Mouse (Mus musculus): Measurements from ENCODE around the gene Fam198b. TPM values are rescaled to one million over a fixed set of nuclear protein-coding genes. Genes with fewer than 3 reads are reported as not detected.

Fam198b gene
- polyA plus RNA-seq, 1 experiment from 2014 or later, result 26.1 TPM

- 94% methylated on average over 3 of the region's 3 CpGs for WGBS (ENCODE audit: missing documents)
- Histone ChIP-seq H3K36me3 (ENCODE audit: inconsistent target) (no peaks in the 10 kb centered on the region), H3K4me3 (ENCODE audit: inconsistent target) (no peak overlapping the region), H3K79me2 (ENCODE audit: inconsistent target) (no peaks in the 10 kb centered on the region), H3K27ac (no peak overlapping the region)
Observed at GRCm38 (mm10) chr3:79866089-79866488, 18.2 kb upstream of the Fam198b start.

GRCm38 (mm10) chr3:79866526-79866925, 17.8 kb upstream of the Fam198b start:
- Histone ChIP-seq H3K4me3 (ENCODE audit: inconsistent target) (no peak overlapping the region), H3K79me2 (ENCODE audit: inconsistent target) (no peaks in the 10 kb centered on the region), H3K36me3 (ENCODE audit: inconsistent target) (no peaks in the 10 kb centered on the region), H3K27ac (no peak overlapping the region)
- 97% methylated on average over 9 of the region's 9 CpGs for WGBS (ENCODE audit: missing documents)

DNA sequence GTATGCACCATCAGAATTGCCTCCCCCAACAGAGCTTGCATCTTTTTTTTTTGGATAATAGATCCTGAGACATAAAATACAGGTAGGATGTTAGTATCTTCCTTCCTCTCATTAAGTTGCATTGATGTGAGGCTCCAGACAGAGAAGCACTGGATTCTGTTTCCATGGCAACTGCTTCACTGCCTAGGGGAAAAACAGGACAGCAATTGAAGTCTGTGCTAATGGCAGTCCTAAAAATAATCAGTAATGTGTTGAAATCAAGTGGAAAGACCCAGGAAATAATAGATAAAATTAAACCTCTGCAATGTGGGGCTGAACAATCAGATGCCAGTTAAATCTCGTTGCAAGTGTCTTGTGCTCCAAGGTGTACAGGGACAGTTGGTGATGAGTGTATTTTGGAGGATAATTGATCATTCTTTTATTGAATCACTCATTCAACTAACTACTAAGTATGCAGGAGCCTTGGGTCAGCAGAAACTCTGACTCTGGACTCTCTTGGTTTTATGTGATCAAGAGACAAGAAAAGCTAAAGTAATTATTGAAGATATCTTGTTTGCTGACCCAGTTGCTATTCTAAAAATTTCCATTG, 17.1 kb upstream of the Fam198b start:
- WGBS (ENCODE audit: missing documents), result 67% methylated on average over 1 of the region's 1 CpGs
- no peaks in the 10 kb centered on the region for H3K36me3 ChIP-seq (ENCODE audit: inconsistent target)
- no peak overlapping the region for H3K27ac ChIP-seq
- no peak overlapping the region for H3K4me3 ChIP-seq (ENCODE audit: inconsistent target)
- H3K79me2 ChIP-seq (ENCODE audit: inconsistent target), result no peaks in the 10 kb centered on the region

DNA sequence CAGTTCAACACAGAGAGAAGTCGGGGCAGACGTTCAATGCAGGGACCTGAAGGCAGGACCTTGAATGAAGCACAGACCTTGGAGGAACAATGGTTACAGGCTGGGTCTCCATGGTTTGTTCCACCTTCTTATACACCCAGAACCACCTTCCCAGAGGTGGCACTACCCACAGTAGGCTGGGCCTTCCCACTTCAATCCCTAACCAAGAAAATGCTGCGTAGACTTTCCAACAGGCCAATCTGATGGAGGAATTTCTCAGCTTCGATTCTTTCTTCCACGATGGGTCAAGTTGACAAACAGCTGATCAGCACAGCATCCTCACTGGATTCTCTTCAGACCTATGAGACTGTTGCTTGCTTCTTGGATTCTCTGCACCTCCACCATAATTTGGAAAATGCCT, 8.9 kb upstream of the Fam198b start:
- Histone ChIP-seq H3K27ac (no peak overlapping the region), H3K36me3 (ENCODE audit: inconsistent target) (no peaks in the 10 kb centered on the region), H3K4me3 (ENCODE audit: inconsistent target) (no peak overlapping the region), H3K79me2 (ENCODE audit: inconsistent target) (no peaks in the 10 kb centered on the region)
- WGBS (ENCODE audit: missing documents), result 95% methylated on average over 5 of the region's 5 CpGs

DNA sequence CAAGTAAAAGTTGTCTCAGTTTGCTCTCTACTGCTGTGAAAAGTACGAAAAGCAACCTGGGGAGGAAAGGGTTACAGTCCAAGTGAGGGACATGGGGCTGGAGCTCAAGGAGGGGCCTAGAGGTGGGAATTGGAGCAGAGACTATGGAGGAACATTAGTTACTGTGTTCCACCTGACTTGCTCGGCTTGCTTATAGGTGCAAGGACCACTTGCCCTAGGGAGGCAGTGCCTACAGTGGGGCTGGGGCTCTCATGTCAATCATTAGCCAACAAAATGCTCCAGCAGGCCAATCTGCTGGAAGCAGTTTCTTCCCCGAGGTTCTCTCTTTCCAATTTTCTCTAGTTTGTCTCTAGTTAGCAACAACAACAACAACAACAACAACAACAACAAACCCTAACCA, 6.0 kb upstream of the Fam198b start:
- 96% methylated on average over 3 of the region's 3 CpGs for whole genome bisulfite sequencing (ENCODE audit: missing documents)
- no peaks in the 10 kb centered on the region for H3K36me3 ChIP-seq (ENCODE audit: inconsistent target)
- no peaks in the 10 kb centered on the region for H3K79me2 ChIP-seq (ENCODE audit: inconsistent target)
- no peak overlapping the region for H3K4me3 ChIP-seq (ENCODE audit: inconsistent target)
- H3K27ac ChIP-seq, result no peak overlapping the region

DNA sequence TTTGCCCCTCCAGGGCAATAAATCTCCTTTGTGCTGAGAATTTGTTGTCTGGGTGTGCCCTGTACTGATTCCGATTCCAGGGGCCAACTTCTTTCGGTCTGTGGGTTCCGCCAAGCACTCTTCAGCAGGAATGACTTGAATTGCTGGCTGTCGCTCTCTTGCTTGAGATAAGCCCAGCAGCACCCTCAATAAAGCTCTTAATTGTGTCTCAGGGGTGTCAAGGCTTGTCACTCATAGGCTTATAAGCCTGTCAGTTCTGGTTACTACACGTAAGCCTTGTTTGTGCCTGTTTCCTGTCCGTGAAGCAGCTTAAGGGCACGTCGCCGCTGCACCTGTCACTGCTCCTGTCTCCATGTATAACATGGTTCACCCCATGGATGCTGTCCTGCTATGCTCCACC, 5.1 kb upstream of the Fam198b start:
- WGBS (ENCODE audit: missing documents), result 85% methylated on average over 9 of the region's 9 CpGs
- H3K79me2 ChIP-seq (ENCODE audit: inconsistent target), result no peaks in the 10 kb centered on the region
- H3K4me3 ChIP-seq (ENCODE audit: inconsistent target), result no peak overlapping the region
- H3K36me3 ChIP-seq (ENCODE audit: inconsistent target), result no peaks in the 10 kb centered on the region
- H3K27ac ChIP-seq, result no peak overlapping the region

DNA sequence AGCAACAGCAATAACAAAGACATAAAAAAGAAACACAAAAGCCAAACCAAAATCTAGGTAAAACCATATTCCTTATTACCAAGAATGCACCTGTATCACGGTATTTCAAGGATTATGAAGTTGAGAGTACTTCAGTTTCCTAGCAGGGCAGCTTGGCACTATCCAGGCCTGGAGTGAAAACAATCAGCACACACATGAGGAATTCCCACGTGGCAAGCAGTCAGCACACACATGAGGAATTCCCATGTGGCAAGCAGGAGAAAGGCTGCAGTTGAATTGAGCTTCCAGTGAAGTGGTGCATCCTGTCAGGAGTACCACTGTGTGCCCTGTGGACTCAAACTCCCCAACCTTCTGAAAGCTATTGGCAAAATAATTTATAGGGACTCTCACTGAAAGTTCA, 2.7 kb upstream of the Fam198b start:
- no peaks in the 10 kb centered on the region for H3K36me3 ChIP-seq (ENCODE audit: inconsistent target)
- H3K4me3 ChIP-seq (ENCODE audit: inconsistent target), result no peak overlapping the region
- H3K79me2 ChIP-seq (ENCODE audit: inconsistent target), result peaks cover 5% of the 10 kb centered on the region
- H3K27ac ChIP-seq, result no peak overlapping the region
- WGBS (ENCODE audit: missing documents), result 59% methylated on average over 2 of the region's 2 CpGs

DNA sequence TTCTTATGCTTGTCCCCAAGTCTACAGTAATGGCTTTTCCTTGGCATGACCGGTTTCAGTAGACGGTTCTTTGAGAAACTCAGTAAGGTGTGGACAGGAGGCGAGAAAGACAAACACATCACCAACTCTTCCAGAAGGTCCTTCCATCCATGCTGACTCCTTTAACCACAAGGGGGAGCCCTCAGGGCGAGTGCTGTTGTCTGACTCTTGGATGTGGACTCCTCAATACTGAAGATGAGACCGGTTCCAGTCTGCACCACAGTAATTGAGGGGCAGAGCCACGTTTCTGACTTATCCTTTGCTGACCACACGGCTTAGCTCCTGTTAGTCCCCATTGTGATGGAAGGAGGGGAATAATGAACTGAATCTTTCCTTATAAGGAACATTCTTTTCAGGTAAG, 1.2 kb upstream of the Fam198b start:
- H3K4me3 ChIP-seq (ENCODE audit: inconsistent target), result no peak overlapping the region
- WGBS (ENCODE audit: missing documents), result 36% methylated on average over 7 of the region's 7 CpGs
- no peaks in the 10 kb centered on the region for H3K36me3 ChIP-seq (ENCODE audit: inconsistent target)
- H3K79me2 ChIP-seq (ENCODE audit: inconsistent target), result peaks cover 20% of the 10 kb centered on the region
- H3K27ac ChIP-seq, result no peak overlapping the region

GRCm38 (mm10) chr3:79884761-79885189, 442 bp downstream of the Fam198b start:
- Histone ChIP-seq H3K27ac (peak overlapping the region; percentile 94), H3K4me3 (ENCODE audit: inconsistent target) (peak overlapping the region; percentile 84), H3K36me3 (ENCODE audit: inconsistent target) (no peaks in the 10 kb centered on the region), H3K79me2 (ENCODE audit: inconsistent target) (peaks cover 37% of the 10 kb centered on the region)
- WGBS (ENCODE audit: missing documents), result 11% methylated on average over 9 of the region's 9 CpGs

DNA sequence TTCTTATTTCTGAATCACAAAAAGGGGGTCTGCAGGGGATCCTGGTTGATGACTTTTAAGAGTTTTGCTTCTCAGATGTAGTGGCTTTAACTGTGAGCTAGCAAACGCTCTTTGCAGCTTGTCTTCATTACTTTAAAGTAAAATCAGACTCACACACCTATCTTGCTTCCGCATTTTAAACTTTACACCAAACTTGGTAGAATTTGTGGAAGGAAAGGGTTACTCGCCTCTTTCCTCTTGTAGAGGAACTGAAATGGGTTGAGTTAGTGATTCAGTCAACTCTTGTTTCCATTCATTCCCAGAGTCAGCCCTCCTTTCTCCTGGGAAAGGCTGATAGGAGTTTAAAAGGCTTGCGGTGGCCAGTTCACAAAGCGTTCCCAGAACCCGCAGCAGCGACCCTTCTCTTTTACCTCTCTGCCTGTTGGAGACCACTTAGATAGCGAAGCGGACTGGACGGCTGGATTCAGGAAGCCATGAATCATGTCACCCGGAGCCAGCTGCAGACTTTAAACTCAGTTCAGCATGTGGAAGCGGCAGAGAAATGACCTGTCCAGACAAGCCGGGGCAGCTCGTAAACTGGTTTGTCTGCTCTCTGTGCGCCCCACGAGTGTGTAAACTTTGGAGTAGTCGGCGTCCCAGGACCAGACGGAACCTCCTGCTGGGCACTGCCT, 1.5 kb downstream of the Fam198b start:
- no peaks in the 10 kb centered on the region for H3K36me3 ChIP-seq (ENCODE audit: inconsistent target)
- WGBS (ENCODE audit: missing documents), result under 1% methylated on average over 19 of the region's 19 CpGs
- peak overlapping the region; percentile 84 for H3K4me3 ChIP-seq (ENCODE audit: inconsistent target)
- peak overlapping the region; percentile 94 for H3K27ac ChIP-seq
- H3K79me2 ChIP-seq (ENCODE audit: inconsistent target), result peaks cover 38% of the 10 kb centered on the region

- peak overlapping the region; percentile 94 for H3K27ac ChIP-seq
- peak overlapping the region; percentile 84 for H3K4me3 ChIP-seq (ENCODE audit: inconsistent target)
- H3K79me2 ChIP-seq (ENCODE audit: inconsistent target), result peaks cover 45% of the 10 kb centered on the region
- 49% methylated on average over 23 of the region's 23 CpGs for WGBS (ENCODE audit: missing documents)
- no peaks in the 10 kb centered on the region for H3K36me3 ChIP-seq (ENCODE audit: inconsistent target)
Observed at GRCm38 (mm10) chr3:79886357-79887091, 2.2 kb downstream of the Fam198b start.

DNA sequence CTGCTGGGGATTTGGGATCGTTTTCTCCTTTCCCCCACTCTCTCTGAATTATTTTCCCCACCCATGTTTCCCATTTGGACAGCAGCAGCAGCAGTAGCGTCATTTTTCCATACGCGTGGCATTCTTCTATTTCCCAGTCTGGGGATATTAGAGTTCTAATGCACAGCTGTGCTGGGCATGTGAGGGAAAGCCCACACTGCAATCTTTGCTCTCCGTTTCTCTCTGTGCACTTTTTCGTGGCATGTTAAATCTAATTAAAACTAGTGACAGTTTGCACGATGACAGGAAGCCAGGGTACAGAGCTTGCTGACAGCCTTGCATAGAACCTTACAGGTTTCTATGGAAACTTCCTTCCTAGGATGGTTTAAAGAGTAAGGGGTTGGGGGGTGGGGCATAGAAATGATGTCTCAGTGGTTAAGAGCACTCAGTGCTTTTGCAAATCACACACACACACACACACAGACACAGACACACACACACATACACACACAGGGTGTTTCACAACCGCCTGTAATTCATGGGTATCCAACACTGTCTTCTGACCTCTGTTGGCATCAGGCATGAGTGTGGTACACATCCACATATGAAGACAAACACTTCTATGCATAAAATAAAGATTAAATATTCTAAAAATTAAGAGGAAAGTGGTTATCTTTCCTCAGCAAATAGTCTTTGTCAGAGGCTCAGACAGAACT, 3.0 kb downstream of the Fam198b start:
- peak overlapping the region; percentile 84 for H3K4me3 ChIP-seq (ENCODE audit: inconsistent target)
- 83% methylated on average over 8 of the region's 8 CpGs for WGBS (ENCODE audit: missing documents)

DNA sequence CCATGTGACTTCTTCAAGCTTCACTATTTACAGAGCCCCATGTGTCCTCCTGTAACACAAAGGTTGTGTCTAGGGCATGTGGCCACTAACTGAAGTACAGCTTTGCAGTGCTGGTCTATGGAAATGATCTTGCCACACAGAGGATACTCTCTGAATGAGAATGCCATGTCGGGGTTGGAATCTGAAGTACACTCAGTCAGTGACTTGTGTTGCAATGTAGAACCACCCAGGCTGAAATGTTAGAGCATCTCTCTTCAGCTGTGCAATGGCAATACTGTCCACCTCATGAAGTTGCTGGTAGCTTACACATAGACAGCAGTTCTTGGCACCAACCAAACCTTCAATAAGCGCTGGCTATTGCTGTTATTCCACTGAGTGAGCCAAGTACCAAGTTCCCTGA, 3.6 kb downstream of the Fam198b start:
- H3K4me3 ChIP-seq (ENCODE audit: inconsistent target), result peak overlapping the region; percentile 84
- H3K79me2 ChIP-seq (ENCODE audit: inconsistent target), result peaks cover 52% of the 10 kb centered on the region
- H3K36me3 ChIP-seq (ENCODE audit: inconsistent target), result no peaks in the 10 kb centered on the region
- peak overlapping the region; percentile 94; the same call in 1 of the 2 replicates for H3K27ac ChIP-seq
- WGBS (ENCODE audit: missing documents), result 96% methylated on average over 2 of the region's 2 CpGs

More for the DNA sequence above, 3.0 kb downstream of the Fam198b start:
- Histone ChIP-seq H3K79me2 (ENCODE audit: inconsistent target) (peaks cover 52% of the 10 kb centered on the region), H3K36me3 (ENCODE audit: inconsistent target) (no peaks in the 10 kb centered on the region), H3K27ac (peak overlapping the region; percentile 94)

DNA sequence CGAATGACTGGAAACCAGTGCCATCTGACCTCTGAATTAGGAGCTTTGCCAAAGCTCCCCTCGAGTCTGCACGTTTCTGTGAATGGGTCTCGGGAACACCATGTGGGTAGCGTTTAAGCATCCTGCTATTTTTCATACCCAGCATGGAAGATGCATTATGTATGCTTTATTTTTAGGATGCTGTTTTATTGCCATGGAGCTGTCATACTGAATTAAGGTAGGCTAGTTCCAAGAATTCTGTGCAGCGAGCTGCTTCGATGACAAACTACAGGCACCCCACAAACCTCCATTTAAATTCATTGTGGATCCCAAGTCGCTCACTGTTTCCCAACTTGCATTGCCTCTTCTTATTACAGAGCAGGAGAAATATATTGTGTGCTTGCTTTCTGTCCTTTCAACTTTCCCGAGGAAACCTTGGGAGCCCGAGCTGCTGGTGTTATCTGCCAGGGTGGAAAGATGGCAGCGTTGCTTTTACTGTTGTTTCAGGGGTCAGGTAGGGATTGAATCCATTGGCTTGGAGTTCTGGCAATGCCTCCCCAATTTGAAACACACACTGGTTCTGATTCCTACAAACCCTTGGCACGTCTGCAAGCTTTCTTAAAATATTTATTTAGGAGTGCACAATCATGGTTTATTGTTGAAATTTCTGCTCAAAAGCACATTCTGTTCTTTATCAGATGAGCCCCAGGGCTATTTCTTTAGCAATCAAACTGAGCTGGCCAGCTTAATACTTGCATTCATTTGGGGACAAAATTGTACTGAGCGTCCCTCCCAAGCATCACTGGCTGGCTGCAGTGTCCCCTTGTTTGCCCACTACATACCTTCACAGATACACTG, 13.4 kb downstream of the Fam198b start:
- Histone ChIP-seq H3K36me3 (ENCODE audit: inconsistent target) (no peaks in the 10 kb centered on the region), H3K4me3 (ENCODE audit: inconsistent target) (no peak overlapping the region), H3K79me2 (ENCODE audit: inconsistent target) (peaks cover 63% of the 10 kb centered on the region), H3K27ac (peak overlapping the region; percentile 69)
- WGBS (ENCODE audit: missing documents), result 97% methylated on average over 13 of the region's 13 CpGs

Data from macrophage (primary cell).